Mouse (Mus musculus) brain, adult 2 months (tissue): Measurements from ENCODE around the gene Olfr1412.
A peak's percentile ranks its signal among the peaks of the same experiment; 100 is the strongest.

Experiments
- DNase-seq: peaks from one replicate; pipeline ENCODE4 v3.0.0; 2011; ENCODE audit warnings: low read depth, low spot score

The Olfr1412 gene

DNA sequence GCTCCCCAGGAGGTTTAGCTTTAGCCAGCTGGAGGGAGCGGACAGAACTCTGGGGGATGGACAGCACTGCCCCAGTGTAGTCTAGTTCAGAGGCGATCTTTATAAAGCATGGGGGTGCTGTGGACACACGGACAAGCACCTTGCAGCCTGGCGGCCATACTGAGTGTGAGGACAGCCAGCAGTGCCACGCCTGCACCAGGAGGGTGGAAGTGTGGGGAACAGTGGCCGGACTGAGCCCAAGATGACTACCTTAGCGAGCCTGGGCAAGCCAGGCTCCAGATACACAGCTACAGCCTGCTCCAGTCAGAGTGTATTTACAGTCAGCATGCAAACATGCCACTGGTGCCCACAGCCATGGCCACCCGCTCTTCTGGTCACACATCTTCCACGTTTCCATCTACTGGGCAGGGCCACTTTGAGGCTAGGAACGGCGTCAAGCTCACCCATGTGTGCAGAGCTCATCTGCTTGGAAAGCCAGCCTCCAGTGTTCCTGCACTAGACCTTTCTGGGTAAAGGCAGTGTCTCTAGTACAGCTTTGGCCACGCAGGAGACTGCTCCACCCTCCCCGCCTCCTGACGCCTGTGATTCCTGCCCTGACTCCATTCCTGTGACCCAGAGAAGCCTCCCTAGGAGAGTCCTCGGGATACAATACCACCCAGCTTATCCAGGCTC lies 52.1 kb downstream of the Olfr1412 start:
- DNase-seq = no peak

DNA sequence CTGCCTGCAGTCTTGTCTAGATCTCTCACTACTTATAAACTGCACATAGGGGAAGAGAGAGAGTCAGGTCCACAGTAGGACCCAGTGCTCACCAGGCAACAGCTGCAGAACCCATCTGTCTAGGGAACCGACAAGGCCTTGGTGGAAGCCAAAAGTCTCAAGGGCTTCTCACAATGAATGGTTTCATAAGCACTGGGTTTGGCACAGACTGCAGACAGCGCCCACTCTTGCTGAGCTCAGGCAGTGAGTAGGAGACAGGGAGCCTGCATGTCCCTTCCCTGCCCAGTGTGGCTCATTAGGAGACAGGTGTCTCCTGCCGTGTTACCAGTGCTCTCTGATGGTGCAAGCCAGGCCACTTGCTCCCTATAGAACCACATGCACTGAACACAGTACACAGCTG lies 52.6 kb downstream of the Olfr1412 start:
- peak; percentile 91 for DNase-seq

DNA sequence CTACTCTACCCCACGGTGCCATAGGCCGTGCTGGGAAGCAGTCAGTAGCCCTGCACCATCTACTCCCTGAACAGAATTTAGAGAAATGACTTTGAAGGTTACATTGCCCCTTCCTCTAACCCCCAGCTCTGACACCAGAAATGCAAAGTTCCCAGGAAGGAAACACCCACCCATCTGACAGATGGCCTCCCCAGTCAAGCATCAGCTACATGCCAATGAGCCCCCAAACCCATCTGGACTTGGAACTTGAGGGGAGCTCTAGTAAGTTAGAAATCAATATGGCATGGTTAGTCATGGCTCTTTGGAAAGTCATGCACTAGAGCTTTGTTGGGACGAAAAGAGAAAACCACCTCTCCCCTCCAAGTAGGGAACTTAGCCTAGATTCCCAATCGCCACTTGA lies 53.2 kb downstream of the Olfr1412 start:
- no peak for DNase-seq

DNA sequence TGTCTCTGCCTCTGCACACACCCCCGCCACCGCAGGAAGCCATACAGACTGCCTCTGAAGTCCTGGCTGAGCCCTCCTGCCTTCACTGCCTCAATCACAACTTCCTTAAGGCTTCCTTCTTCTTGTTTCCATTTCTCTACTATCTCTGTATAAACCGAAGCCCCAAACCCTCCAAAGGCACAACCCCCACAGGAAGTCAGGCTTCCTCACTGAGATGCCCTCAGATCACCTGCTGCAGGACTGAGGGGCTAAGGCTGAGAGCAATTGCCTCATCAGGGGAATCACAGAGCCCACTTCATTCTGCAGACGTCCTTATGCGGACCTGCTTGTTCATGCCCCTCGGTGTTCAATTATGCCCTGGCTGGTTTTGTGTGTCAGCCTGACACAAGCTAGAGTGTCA lies 54.8 kb downstream of the Olfr1412 start:
- DNase-seq = no peak
